Mouse (Mus musculus) gonadal fat pad, adult 2 months (tissue): ENCODE measurements at regions not wholly inside any gene's neighbourhood (a gene's known extent, or its start where the extent isn't known, plus 50 kb on each side); places are given as distances from the start of the nearest gene placed in this dataset.

Experiments used
- DNase-seq: peaks from one replicate; pipeline ENCODE4 v3.0.0-alpha.2; 2012; ENCODE audit warnings: low read depth

DNA sequence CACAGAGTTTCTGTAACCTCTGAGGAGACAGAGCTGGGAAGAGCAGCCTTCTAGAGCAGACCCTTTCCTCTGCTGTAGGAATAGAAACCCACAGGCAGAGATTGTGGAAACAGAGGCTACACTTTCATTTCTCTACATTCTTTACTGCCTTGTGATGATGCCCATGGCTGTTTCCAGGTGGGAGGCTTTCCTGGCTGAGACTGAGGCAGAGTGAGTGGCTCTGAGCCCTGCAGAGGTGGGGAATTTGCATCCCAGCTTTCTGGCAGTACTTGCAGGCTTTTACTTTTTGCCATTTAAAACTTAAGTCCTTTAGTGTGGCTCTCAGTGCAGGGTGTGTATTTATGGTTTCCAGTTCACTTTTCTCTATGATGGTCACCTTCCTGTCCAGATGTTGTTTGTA lies 50.5 kb upstream of the Slc22a23 start:
- no peak for DNase-seq

DNA sequence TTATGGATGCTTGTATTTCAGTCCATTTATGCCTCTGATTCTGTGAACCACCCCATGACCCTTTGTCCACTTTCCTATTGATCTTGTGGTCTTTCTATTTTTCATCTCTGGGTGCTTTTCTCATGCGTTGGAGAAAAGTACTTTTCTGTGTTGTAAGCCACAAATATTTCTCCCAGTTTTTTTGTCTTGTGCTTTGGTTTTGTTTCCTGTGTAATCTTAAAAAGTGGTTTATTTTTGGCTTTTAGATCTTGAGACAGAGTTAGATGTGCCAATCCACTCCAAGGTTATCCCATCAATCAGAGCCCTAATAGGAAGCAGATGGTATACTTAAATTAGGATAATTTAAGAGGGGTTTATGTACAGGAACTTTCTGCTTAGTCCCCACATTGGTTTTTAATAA lies 50.0 kb upstream of the Slc22a23 start:
- DNase-seq = no peak
